Mouse (Mus musculus): ENCODE data around the gene Apobr.

Apobr gene

GRCm38 (mm10) chr7:126598919-126599318 is 14.2 kb downstream of the Apobr start:
- no peak for DNase-seq (ENCODE audit: low spot score)

GRCm38 (mm10) chr7:126601896-126602295 is 17.2 kb downstream of the Apobr start:
- no peak for DNase-seq (ENCODE audit: low spot score)

- DNase-seq (ENCODE audit: low spot score), result no peak
Measured at GRCm38 (mm10) chr7:126602650-126603049, 17.9 kb downstream of the Apobr start.

GRCm38 (mm10) chr7:126606611-126607010 is 21.9 kb downstream of the Apobr start:
- DNase-seq (ENCODE audit: low spot score), result no peak

- no peak for DNase-seq (ENCODE audit: low spot score)
Measured at GRCm38 (mm10) chr7:126607064-126607463, 22.3 kb downstream of the Apobr start.

- DNase-seq (ENCODE audit: low spot score), result no peak
Measured at GRCm38 (mm10) chr7:126607796-126608195, 23.1 kb downstream of the Apobr start.

- DNase-seq (ENCODE audit: low spot score), result no peak
Measured at GRCm38 (mm10) chr7:126612736-126613135, 28.0 kb downstream of the Apobr start.

- DNase-seq (ENCODE audit: low spot score), result no peak
Measured at GRCm38 (mm10) chr7:126616707-126617106, 32.0 kb downstream of the Apobr start.

- no peak for DNase-seq (ENCODE audit: low spot score)
Measured at GRCm38 (mm10) chr7:126619559-126620275, 35.0 kb downstream of the Apobr start.

GRCm38 (mm10) chr7:126621452-126622359 is 37.0 kb downstream of the Apobr start:
- DNase-seq (ENCODE audit: low spot score), result no peak

- no peak for DNase-seq (ENCODE audit: low spot score)
Measured at GRCm38 (mm10) chr7:126623381-126623780, 38.6 kb downstream of the Apobr start.

GRCm38 (mm10) chr7:126624774-126625173 is 40.0 kb downstream of the Apobr start:
- DNase-seq (ENCODE audit: low spot score), result no peak

GRCm38 (mm10) chr7:126625369-126625768 is 40.6 kb downstream of the Apobr start:
- peak; percentile 72 for DNase-seq (ENCODE audit: low spot score)

- DNase-seq (ENCODE audit: low spot score), result no peak
Measured at GRCm38 (mm10) chr7:126625807-126626600, 41.3 kb downstream of the Apobr start.

- DNase-seq (ENCODE audit: low spot score), result no peak
Measured at GRCm38 (mm10) chr7:126628111-126628510, 43.4 kb downstream of the Apobr start.

GRCm38 (mm10) chr7:126629915-126630314 is 45.2 kb downstream of the Apobr start:
- DNase-seq (ENCODE audit: low spot score), result no peak

- DNase-seq (ENCODE audit: low spot score), result no peak
Measured at GRCm38 (mm10) chr7:126630824-126631518, 46.2 kb downstream of the Apobr start, which contains the start of gene Nupr1. Nupr1 (minus strand) TSS chr7:126630861.

- no peak for DNase-seq (ENCODE audit: low spot score)
Measured at GRCm38 (mm10) chr7:126632478-126632877, 47.7 kb downstream of the Apobr start.

- DNase-seq (ENCODE audit: low spot score), result no peak
Measured at GRCm38 (mm10) chr7:126635375-126635774, 50.6 kb downstream of the Apobr start.

GRCm38 (mm10) chr7:126636733-126637520 is 52.2 kb downstream of the Apobr start:
- no peak for DNase-seq (ENCODE audit: low spot score)

Data from testis, postnatal 14 days (tissue).